Mouse (Mus musculus) myocyte (in vitro differentiated cells): ENCODE results near the gene Zfp791. TPM values are rescaled to one million over a fixed set of nuclear protein-coding genes. Genes with fewer than 3 reads are reported as not detected.
"Not testable (repeated sequence)": the region's sequence is repeated elsewhere in the genome, so short reads cannot be mapped to it uniquely, and the experiment has no call there.

Experiments used
- H3K27me3 ChIP-seq: one replicate; pipeline ENCODE4 v1.6.1; 2011; ENCODE audit not compliant: control insufficient read depth, insufficient read depth, insufficient read length
- H3K36me3 ChIP-seq: one replicate; pipeline ENCODE4 v1.6.1; 2011; ENCODE audit not compliant: control insufficient read depth, insufficient read depth
- H3K4me2 ChIP-seq: one replicate; pipeline ENCODE4 v1.6.1; 2011; ENCODE audit warnings: low read depth, control low read depth
- H3K4me3 ChIP-seq: one replicate; pipeline ENCODE4 v1.5.1; 2011; ENCODE audit warnings: mild to moderate bottlenecking, control low read depth, moderate library complexity
- H3K79me2 ChIP-seq: one replicate; pipeline ENCODE4 v1.6.1; 2011; ENCODE audit not compliant: control insufficient read depth, insufficient read depth
- H3ac ChIP-seq: one replicate; pipeline ENCODE4 v1.6.1; 2011; ENCODE audit not compliant: control insufficient read depth, insufficient read length
- CEBPB ChIP-seq: IDR thresholded peaks from 2 replicates; pipeline ENCODE4 v1.6.1; 2011; ENCODE audit warnings: mild to moderate bottlenecking, moderate library complexity; ENCODE audit not compliant: poor library complexity, insufficient read depth, severe bottlenecking
- E2F4 ChIP-seq: IDR thresholded peaks from one replicate; pipeline ENCODE4 v1.6.1; 2011; ENCODE audit warnings: mild to moderate bottlenecking, control low read depth, moderate library complexity; ENCODE audit not compliant: insufficient read depth
- MAX ChIP-seq: IDR thresholded peaks from one replicate; pipeline ENCODE4 v1.6.1; 2011; ENCODE audit warnings: low read depth, mild to moderate bottlenecking, control low read depth
- MYOD1 ChIP-seq, 3 experiments: IDR thresholded peaks; one replicate each; pipeline ENCODE4 v1.6.1; 2011; ENCODE audit warnings: control low read depth in 2 of 3, low read depth in 2 of 3, mild to moderate bottlenecking in 2 of 3, moderate library complexity in 1 of 3; ENCODE audit not compliant: insufficient read length in 2 of 3, control insufficient read depth in 1 of 3
- MYOG ChIP-seq, 3 experiments: IDR thresholded peaks; one replicate each; pipeline ENCODE4 v1.6.1; 2011; ENCODE audit warnings: control low read depth in 2 of 3, low read depth in 2 of 3, mild to moderate bottlenecking in 2 of 3; ENCODE audit not compliant: insufficient read length in 2 of 3, control insufficient read depth in 1 of 3, insufficient read depth in 1 of 3
- POLR2A ChIP-seq: IDR thresholded peaks from one replicate; pipeline ENCODE4 v1.6.1; 2011; ENCODE audit warnings: low read depth, mild to moderate bottlenecking, control low read depth, moderate library complexity; ENCODE audit not compliant: insufficient read length
- POLR2AphosphoS2 ChIP-seq: IDR thresholded peaks from one replicate; pipeline ENCODE4 v1.6.1; 2011; ENCODE audit warnings: low read depth, control low read depth; ENCODE audit not compliant: insufficient read length
- REST ChIP-seq: IDR thresholded peaks from one replicate; pipeline ENCODE4 v1.6.1; 2011; ENCODE audit warnings: mild to moderate bottlenecking, control low read depth, moderate library complexity; ENCODE audit not compliant: insufficient read depth, insufficient read length
- SRF ChIP-seq: IDR thresholded peaks from one replicate; pipeline ENCODE4 v1.6.1; 2011; ENCODE audit warnings: low read depth; ENCODE audit not compliant: control insufficient read depth, insufficient read length
- TCF12 ChIP-seq: IDR thresholded peaks from one replicate; pipeline ENCODE4 v1.6.1; 2011; ENCODE audit warnings: mild to moderate bottlenecking, control low read depth; ENCODE audit not compliant: poor library complexity, insufficient read depth, severe bottlenecking
- TCF3 ChIP-seq: IDR thresholded peaks from one replicate; pipeline ENCODE4 v1.6.1; 2011; ENCODE audit warnings: low read depth, control low read depth; ENCODE audit not compliant: insufficient read length
- USF1 ChIP-seq: IDR thresholded peaks from one replicate; pipeline ENCODE4 v1.6.1; 2011; ENCODE audit warnings: low read depth, mild to moderate bottlenecking, control low read depth, moderate library complexity
- polyA plus RNA-seq: library from polyadenylated mRNA; unstranded; fragments of >200 nt; fragmentation: generic; extraction: Trizol; gene quantifications from one replicate; pipeline ENCODE4 v1.2.1, GENCODE M21; 2012; ENCODE audit warnings: missing spikeins

Zfp791 gene
- not detected for polyA plus RNA-seq

DNA sequence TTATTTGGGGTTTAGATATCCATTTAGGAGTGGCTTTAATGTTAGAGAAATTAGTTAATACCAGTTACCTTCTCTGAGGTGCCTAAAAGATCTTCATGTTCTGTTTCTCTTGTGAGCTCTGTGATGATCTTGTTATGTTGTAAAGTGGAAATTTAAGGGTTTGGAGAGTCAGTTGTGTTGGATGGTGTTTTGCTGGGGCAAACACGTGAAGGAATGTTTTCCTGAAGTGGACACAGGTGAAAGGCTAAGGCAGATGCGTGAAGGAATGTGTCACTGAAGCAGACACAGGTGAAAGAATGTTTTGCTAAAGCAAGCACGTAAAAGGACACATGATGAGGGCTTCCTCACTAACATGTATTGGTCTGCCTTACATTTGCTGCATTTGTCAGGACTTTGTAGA is at the start of gene Zfp791:
Zfp791 (minus strand) TSS at position 101 of the 400 bp plus-strand sequence.
- no peaks in the 10 kb centered on the region for H3K79me2 ChIP-seq
- H3K27me3 ChIP-seq = no peaks in the 10 kb centered on the region
- no peak within 1 kb of the TSS for H3K4me2 ChIP-seq
- H3ac ChIP-seq = no peak within 1 kb of the TSS
- no peak within 1 kb of the TSS for H3K4me3 ChIP-seq
- TF ChIP-seq SRF (no peak), E2F4 (no peak), POLR2A (no peak), POLR2AphosphoS2 (no peak), MAX (no peak), TCF12 (no peak), MYOG (IDR thresholded peaks at IDR 0.05; ENCODE audit: control insufficient read depth in 1 of 3, insufficient read depth in 1 of 3, insufficient read length in 2 of 3, low read depth in 2 of 3) (no peak), TCF3 (no peak), CEBPB (no peak)
- H3K36me3 ChIP-seq = no peaks in the 10 kb centered on the region

DNA sequence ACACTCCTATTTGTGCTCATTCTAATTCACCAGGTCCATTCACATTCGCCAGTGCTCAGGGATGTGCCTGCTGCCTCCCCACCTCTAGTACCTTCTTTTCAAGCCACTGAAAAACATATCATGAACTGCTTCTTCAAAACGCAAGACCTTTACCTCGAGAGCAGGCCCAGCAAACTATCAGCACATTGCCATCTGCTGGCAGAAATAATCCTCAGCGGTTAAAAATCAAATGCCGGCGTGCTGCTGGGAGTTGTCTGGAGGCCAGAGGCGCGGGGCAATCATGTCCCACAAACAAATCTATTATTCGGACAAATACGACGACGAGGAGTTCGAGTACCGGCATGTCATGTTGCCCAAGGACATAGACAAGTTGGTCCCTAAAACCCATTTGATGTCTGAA is 48.4 kb upstream of the Zfp791 start:
- no peaks in the 10 kb centered on the region for H3K79me2 ChIP-seq
- no peak overlapping the region for H3ac ChIP-seq
- H3K4me2 ChIP-seq = no peak overlapping the region
- TF ChIP-seq MYOD1 (IDR thresholded peaks at IDR 0.05; ENCODE audit: control insufficient read depth in 1 of 3, insufficient read length in 2 of 3, low read depth in 2 of 3) = no peak
- no peak for TF ChIP-seq TCF12
- TF ChIP-seq MYOG (IDR thresholded peaks at IDR 0.05; ENCODE audit: control insufficient read depth in 1 of 3, insufficient read depth in 1 of 3, insufficient read length in 2 of 3, low read depth in 2 of 3) = no peak
- TF ChIP-seq CEBPB = no peak
- TF ChIP-seq REST = no peak
- no peak for TF ChIP-seq POLR2A
- TF ChIP-seq TCF3 = no peak
- no peak for TF ChIP-seq USF1
- TF ChIP-seq MAX = no peak
- TF ChIP-seq E2F4 = no peak
- no peak for TF ChIP-seq POLR2AphosphoS2
- no peak for TF ChIP-seq SRF
- no peak overlapping the region for H3K4me3 ChIP-seq
- peaks cover 3% of the 10 kb centered on the region for H3K27me3 ChIP-seq
- no peaks in the 10 kb centered on the region for H3K36me3 ChIP-seq

DNA sequence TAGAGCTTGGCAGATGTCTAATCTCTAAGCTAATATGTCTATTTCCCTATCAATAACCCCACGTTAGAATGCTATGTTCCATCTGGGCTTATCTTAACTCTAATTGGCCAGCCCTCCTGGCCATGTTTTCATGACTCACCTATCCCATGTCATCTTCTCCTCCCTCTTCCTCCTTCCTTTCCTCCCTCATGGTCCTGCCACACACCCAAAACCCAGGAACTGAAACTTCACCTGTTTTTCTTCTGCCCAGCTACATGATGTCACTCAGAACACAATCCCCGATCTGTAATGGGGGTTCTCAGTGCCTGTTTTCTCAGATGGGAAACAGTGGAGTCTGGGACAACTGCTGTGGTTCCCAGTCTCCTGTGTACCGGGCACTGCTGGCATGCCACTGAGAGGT is 28.7 kb upstream of the Zfp791 start, which contains the start of gene Cks1brt:
Cks1brt (plus strand) TSS at position 301 of the 400 bp plus-strand sequence.
- Histone ChIP-seq H3K4me3 (no peak within 1 kb of the TSS), H3ac (no peak within 1 kb of the TSS), H3K79me2 (no peaks in the 10 kb centered on the region), H3K4me2 (no peak within 1 kb of the TSS), H3K27me3 (no peaks in the 10 kb centered on the region), H3K36me3 (no peaks in the 10 kb centered on the region)
- TF ChIP-seq CEBPB = no peak
- TF ChIP-seq TCF12 = no peak
- no peak for TF ChIP-seq SRF
- TF ChIP-seq REST = no peak
- no peak for TF ChIP-seq E2F4
- TF ChIP-seq POLR2AphosphoS2 = no peak
- TF ChIP-seq MYOG (IDR thresholded peaks at IDR 0.05; ENCODE audit: control insufficient read depth in 1 of 3, insufficient read depth in 1 of 3, insufficient read length in 2 of 3, low read depth in 2 of 3) = no peak
- no peak for TF ChIP-seq MYOD1 (IDR thresholded peaks at IDR 0.05; ENCODE audit: control insufficient read depth in 1 of 3, insufficient read length in 2 of 3, low read depth in 2 of 3)
- no peak for TF ChIP-seq USF1
- TF ChIP-seq TCF3 = no peak

DNA sequence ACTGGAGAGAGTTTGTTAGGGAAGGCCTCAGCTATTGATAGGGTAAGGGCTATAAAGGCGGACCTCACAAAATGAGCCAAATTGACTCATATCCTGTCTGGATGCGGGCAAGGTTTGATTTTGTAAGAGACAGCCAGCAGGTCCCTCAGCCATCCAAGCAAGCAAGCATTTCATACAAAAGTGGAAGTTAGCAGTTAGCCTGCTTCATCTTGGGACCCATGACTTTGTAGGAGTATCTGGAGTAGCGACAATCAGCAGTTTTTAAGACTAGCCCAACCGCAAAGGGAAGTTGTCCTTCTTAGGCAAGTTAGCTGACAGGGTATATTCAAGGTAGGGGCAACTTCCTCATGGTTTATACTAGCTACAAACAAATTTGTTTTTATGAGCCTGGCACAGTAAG is 19.6 kb upstream of the Zfp791 start:
- Histone ChIP-seq H3K27me3 (no peaks in the 10 kb centered on the region), H3K79me2 (no peaks in the 10 kb centered on the region), H3ac (no peak overlapping the region), H3K36me3 (no peaks in the 10 kb centered on the region), H3K4me3 (no peak overlapping the region), H3K4me2 (no peak overlapping the region)
- TF ChIP-seq CEBPB (no peak), POLR2A (no peak)

DNA sequence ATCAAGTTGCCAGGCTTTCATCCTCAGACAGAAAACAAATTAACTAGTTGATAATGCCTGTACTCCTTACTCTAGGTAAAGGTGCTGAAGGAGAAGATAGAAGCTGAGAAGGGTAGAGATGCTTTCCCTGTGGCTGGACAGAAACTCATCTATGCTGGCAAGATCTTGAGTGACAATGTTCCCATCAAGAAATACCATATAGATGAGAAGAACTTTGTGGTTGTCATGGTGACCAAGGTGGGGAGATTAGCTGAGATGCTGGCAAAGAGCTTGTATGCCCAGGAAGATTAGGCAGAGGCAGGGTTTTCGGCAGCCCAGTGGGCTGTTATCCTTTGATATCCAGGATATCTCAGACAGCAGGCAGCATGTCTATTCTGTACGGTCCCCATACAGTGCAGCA is 12.8 kb upstream of the Zfp791 start:
- not testable (repeated sequence) for H3K27me3 ChIP-seq, H3ac ChIP-seq, H3K4me2 ChIP-seq, H3K36me3 ChIP-seq, H3K4me3 ChIP-seq, H3K79me2 ChIP-seq

DNA sequence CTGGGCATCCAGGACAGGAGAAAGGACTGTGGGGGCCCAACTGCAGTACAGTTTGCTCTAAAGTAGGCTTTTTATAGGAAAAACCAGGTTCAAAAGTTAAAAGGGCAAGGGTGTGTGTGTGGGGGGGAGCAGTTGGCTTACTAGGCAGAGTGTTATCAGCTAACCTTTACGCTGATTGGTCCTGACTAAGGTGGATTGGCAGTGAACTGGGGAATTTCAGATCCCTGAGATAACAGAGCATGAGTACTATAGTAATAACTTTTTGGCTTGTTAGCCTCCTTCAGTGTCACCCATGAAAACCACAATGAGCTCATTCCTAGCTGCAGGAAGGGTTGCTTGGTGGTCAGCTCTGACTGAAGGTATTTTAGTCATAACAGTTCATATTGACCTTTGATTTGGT is 9.4 kb upstream of the Zfp791 start:
- no peaks in the 10 kb centered on the region for H3K79me2 ChIP-seq

More for the DNA sequence above, 9.4 kb upstream of the Zfp791 start:
- no peaks in the 10 kb centered on the region for H3K27me3 ChIP-seq
- H3K4me3 ChIP-seq = no peak overlapping the region
- H3K36me3 ChIP-seq = no peaks in the 10 kb centered on the region
- H3K4me2 ChIP-seq = no peak overlapping the region
- TF ChIP-seq SRF (no peak), POLR2AphosphoS2 (no peak), E2F4 (no peak), MAX (no peak), USF1 (no peak), MYOD1 (IDR thresholded peaks at IDR 0.05; ENCODE audit: control insufficient read depth in 1 of 3, insufficient read length in 2 of 3, low read depth in 2 of 3) (no peak), TCF12 (no peak), TCF3 (no peak), CEBPB (no peak)
- no peak overlapping the region for H3ac ChIP-seq
